Mouse (Mus musculus) layer of hippocampus, adult 6 months (tissue): Measurements from ENCODE around the gene Olfr183. TPM values are rescaled to one million over a fixed set of nuclear protein-coding genes. Genes with fewer than 3 reads are reported as not detected.

ENCODE experiments used
- long read RNA-seq, 2 experiments: library from polyadenylated mRNA; unstranded; transcript quantifications; one replicate each; pipeline ENCODE4 v2.0.0; 2019 to 2020
- polyA plus RNA-seq: library from polyadenylated mRNA; unstranded; fragments of <200 nt; fragmentation: Nextera tagmentation; gene quantifications from 2 replicates; pipeline ENCODE4 v1.2.3, GENCODE M21; 2021

The Olfr183 gene
- polyA plus RNA-seq, result not detected in 2 replicates
- long read RNA-seq, experiment 1, result 0 reads
- long read RNA-seq, experiment 2, result 0 reads

DNA sequence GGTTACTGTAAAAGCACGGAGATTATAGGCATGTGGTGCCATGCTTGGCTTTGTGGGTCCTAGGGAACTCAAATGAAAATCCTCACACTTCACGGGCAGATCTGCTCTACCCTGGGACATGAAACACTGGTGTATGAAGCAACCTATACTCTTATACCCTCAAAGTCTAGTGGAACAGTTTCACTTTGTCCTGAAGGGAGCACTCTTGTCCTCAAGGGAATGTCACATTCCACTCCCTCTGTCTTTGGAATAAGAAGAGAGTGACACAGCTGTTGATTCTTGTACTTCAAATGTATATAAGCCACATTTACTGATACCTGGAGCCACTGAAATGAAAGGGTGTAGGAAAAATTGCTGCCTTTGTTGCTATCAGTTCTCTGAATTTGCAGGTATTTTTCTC lies at the start of gene Olfr183:
Gene Olfr183, plus strand, starts transcription at position 301 of the 400 bp plus-strand sequence.

DNA sequence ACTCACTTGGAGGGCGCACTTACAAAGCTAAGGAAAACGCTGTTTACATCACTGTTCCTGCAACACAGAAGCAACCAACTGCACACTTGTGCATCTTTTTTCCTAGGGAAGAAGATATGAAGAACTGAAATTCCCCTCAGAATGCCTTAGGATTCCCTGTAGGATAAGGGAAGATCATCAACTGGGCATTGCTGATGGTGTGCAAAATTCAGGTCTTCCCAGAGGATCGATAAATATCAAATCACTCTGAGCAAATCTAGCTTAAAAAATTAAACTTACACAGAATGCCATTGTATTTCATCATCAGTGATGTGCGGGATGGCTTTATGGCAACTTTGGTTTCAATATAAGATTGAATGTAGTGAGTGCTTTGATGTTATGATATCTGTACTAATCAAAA lies 35.0 kb downstream of the Olfr183 start, which contains the start of gene Olfr186:
Gene Olfr186, minus strand, starts transcription at position 101 of the 400 bp plus-strand sequence.

DNA sequence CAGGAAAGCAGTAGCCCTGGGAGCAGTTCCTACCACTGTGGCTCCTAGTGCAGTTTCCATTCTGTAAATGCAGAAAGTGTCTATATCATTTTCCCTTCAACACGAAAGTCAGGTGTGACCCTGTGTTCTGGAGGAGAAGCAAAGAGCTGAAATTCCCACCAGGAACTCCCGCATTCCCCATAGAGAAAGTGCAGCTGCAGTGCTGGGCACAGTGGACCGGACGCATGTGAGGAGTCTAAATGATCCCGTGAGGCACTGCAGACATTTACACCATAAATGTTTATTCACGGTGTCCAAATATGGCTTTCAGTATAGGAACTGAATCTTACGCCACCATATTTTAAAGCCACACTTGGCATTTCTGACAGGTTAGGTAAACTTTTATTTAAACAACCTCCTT lies 44.6 kb downstream of the Olfr183 start, which contains the start of gene Olfr187:
Gene Olfr187, minus strand, starts transcription at position 58 of the 400 bp plus-strand sequence.

Other genes starting within 250 kb of the Olfr183 start
- not detected in 2 replicates for gene Olfr172, start 232.2 kb upstream of the Olfr183 start, polyA plus RNA-seq
- gene Olfr173, start 195.1 kb upstream of the Olfr183 start, polyA plus RNA-seq, result not detected in 2 replicates
- gene Olfr175-ps1, start 168.6 kb upstream of the Olfr183 start, polyA plus RNA-seq, result not detected in 2 replicates
- not detected in 2 replicates for gene Olfr177, start 120.6 kb upstream of the Olfr183 start, polyA plus RNA-seq
- gene Olfr178, start 103.3 kb upstream of the Olfr183 start, polyA plus RNA-seq, result not detected in 2 replicates
- not detected in 2 replicates for gene Olfr181, start 66.6 kb upstream of the Olfr183 start, polyA plus RNA-seq
- gene Olfr180, start 66.0 kb upstream of the Olfr183 start, polyA plus RNA-seq, result not detected in 2 replicates
- gene Olfr186, start 34.9 kb downstream of the Olfr183 start, polyA plus RNA-seq, result not detected in 2 replicates
- not detected in 2 replicates for gene Olfr187, start 44.4 kb downstream of the Olfr183 start, polyA plus RNA-seq
- not detected in 2 replicates for gene Olfr190, start 82.6 kb downstream of the Olfr183 start, polyA plus RNA-seq
- gene Olfr191, start 94.5 kb downstream of the Olfr183 start, polyA plus RNA-seq, result not detected in 2 replicates
- gene Olfr193, start 116.5 kb downstream of the Olfr183 start, polyA plus RNA-seq, result not detected in 2 replicates
- not detected in 2 replicates for gene Olfr194, start 125.7 kb downstream of the Olfr183 start, polyA plus RNA-seq
- not detected in 2 replicates for gene Olfr195, start 151.7 kb downstream of the Olfr183 start, polyA plus RNA-seq
- gene Olfr196, start 175.1 kb downstream of the Olfr183 start, polyA plus RNA-seq, result not detected in 2 replicates
- gene Olfr198, start 208.2 kb downstream of the Olfr183 start, polyA plus RNA-seq, result not detected in 2 replicates
- gene Olfr199, start 224.4 kb downstream of the Olfr183 start, polyA plus RNA-seq, result not detected in 2 replicates